Mouse (Mus musculus) cortical plate, adult 2 months (tissue): Measurements from ENCODE around the gene Olfr904.

Source experiments
- CTCF ChIP-seq: fragments of 200-500 bp; IDR thresholded peaks from 2 replicates; pipeline ENCODE4 v1.5.1; 2011; ENCODE audit warnings: mild to moderate bottlenecking, control low read depth, low read length; ENCODE audit not compliant: insufficient read depth; ENCODE audit errors: extremely low read depth
- POLR2A ChIP-seq: fragments of 200-500 bp; IDR thresholded peaks from 2 replicates; pipeline ENCODE4 v1.6.1; 2011; ENCODE audit warnings: mild to moderate bottlenecking, low read length, control low read depth; ENCODE audit not compliant: insufficient read depth; ENCODE audit errors: extremely low read depth

- TF ChIP-seq CTCF, result no peak
- no peak for TF ChIP-seq POLR2A
These were observed 35.9 kb upstream of the Olfr904 start for GRCm38 (mm10) chr9:38427026-38427425.
